Comparison of ENCODE assay signal across 22 mouse cellular contexts in the genomic region with DNA sequence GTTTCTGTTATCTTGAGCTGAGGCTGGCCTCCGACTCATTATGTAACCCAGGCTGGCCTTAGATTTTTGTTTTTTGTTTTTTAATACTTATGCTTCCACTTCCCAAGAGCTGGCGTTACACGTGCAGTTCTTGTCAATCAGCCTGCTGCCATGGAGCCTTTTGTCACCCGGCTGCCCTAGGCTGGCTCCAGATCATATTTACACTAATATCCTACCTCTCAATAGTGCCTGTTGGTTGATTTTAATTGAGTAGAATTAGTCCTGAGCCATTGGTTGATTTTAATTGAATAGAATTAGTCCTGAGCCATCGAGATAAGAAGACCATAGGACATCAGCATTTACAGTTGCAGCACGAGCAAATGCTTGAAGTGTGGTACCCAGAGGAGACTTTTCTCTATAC.
DNase-seq lines count a peak whose midpoint lies in the region; ATAC-seq lines count a peak whose summit lies in the region.
"Had no signal": no experiment of that assay in that cellular context is flagged by ENCODE, and none has a peak within 500 bp of the region (broad histone marks: within the 10 kb centered on the region; RNA-seq: fewer than 3 reads in every experiment).

No protein-coding gene starts in this region.

- no peak overlapping the region for H3K27ac ChIP-seq in midbrain, embryonic 16.5 days (ENCODE audit: low read length)
- H3K27ac ChIP-seq in midbrain, embryonic 11.5 days (ENCODE audit: low read depth, low read length) = no peak overlapping the region
- no peak overlapping the region for H3K27ac ChIP-seq in neural tube, embryonic 14.5 days (ENCODE audit: low read depth, low read length)
- H3K27ac ChIP-seq in heart, embryonic 10.5 days = no peak overlapping the region
- H3K27ac ChIP-seq: forebrain, embryonic 12.5 days; forebrain, embryonic 15.5 days; heart, embryonic 13.5 days had no signal

- DNase-seq in cerebellum, adult 9-11 months = peak; percentile 39
- DNase-seq in cerebellum, adult 11-12 months = no peak
- DNase-seq in midbrain, embryonic 11.5 days (ENCODE audit: low spot score, missing footprints) = no peak
- peak; percentile 35 for DNase-seq in retina, embryonic 14.5 days (ENCODE audit: low spot score)
- no peak for DNase-seq in kidney, postnatal 36 days
- no peak for DNase-seq in heart, embryonic 10.5 days (ENCODE audit: low spot score)
- DNase-seq: adrenal gland, adult 2 months; adrenal gland, postnatal 14 days; gastrocnemius, postnatal 25 days; heart, adult 18-20 months; heart, postnatal 14 days; heart, postnatal 4 days had no signal

- no peak overlapping the region for H3K4me3 ChIP-seq in midbrain, embryonic 16.5 days (ENCODE audit: low read depth, low read length)
- H3K4me3 ChIP-seq in midbrain, embryonic 11.5 days (ENCODE audit: low read depth, low read length) = no peak overlapping the region
- no peak overlapping the region for H3K4me3 ChIP-seq in neural tube, embryonic 14.5 days (ENCODE audit: low read depth, low read length)
- no peak overlapping the region for H3K4me3 ChIP-seq in heart, embryonic 10.5 days
- H3K4me3 ChIP-seq: embryonic facial prominence, embryonic 13.5 days; erythroblast, embryonic 14.5 days; forebrain, embryonic 12.5 days; forebrain, embryonic 15.5 days; heart, embryonic 13.5 days; hindbrain, embryonic 12.5 days had no signal

- H3K27me3 ChIP-seq in midbrain, embryonic 16.5 days (ENCODE audit: control insufficient read depth, insufficient read depth, low read depth, low read length) = no peaks in the 10 kb centered on the region
- peaks cover 3% of the 10 kb centered on the region; the same call in 1 of the 2 replicates for H3K27me3 ChIP-seq in midbrain, embryonic 11.5 days (ENCODE audit: control insufficient read depth, insufficient read depth, low read length)
- H3K27me3 ChIP-seq in neural tube, embryonic 14.5 days (ENCODE audit: control insufficient read depth, insufficient read depth, low read length) = no peaks in the 10 kb centered on the region
- H3K27me3 ChIP-seq in heart, embryonic 10.5 days (ENCODE audit: insufficient read depth, poor library complexity, severe bottlenecking) = no peaks in the 10 kb centered on the region
- H3K27me3 ChIP-seq: embryonic facial prominence, embryonic 13.5 days; forebrain, embryonic 15.5 days; heart, embryonic 13.5 days; hindbrain, embryonic 12.5 days had no signal

- peaks cover 6% of the 10 kb centered on the region; the same call in 1 of the 2 replicates for H3K4me1 ChIP-seq in midbrain, embryonic 16.5 days (ENCODE audit: control insufficient read depth, insufficient read depth, low read length)
- H3K4me1 ChIP-seq in midbrain, embryonic 11.5 days (ENCODE audit: control insufficient read depth, insufficient read depth, low read length) = no peaks in the 10 kb centered on the region
- H3K4me1 ChIP-seq in neural tube, embryonic 14.5 days (ENCODE audit: control insufficient read depth, insufficient read depth, low read length) = peaks cover 5% of the 10 kb centered on the region; the same call in 1 of the 2 replicates
- peaks cover 6% of the 10 kb centered on the region; the same call in 1 of the 2 replicates for H3K4me1 ChIP-seq in heart, embryonic 10.5 days

- no peak overlapping the region for H3K9ac ChIP-seq in midbrain, embryonic 16.5 days (ENCODE audit: low read depth, low read length)
- H3K9ac ChIP-seq in midbrain, embryonic 11.5 days (ENCODE audit: low read length) = no peak overlapping the region
- no peak overlapping the region for H3K9ac ChIP-seq in neural tube, embryonic 14.5 days (replicated peaks; ENCODE audit: low read depth, low read length)
- H3K9ac ChIP-seq: embryonic facial prominence, embryonic 13.5 days; forebrain, embryonic 12.5 days; forebrain, embryonic 15.5 days; heart, embryonic 13.5 days; hindbrain, embryonic 12.5 days had no signal

- WGBS in midbrain, embryonic 16.5 days = 60% methylated on average over 6 of the region's 6 CpGs
- 81% methylated on average over 6 of the region's 6 CpGs for WGBS in midbrain, embryonic 11.5 days
- WGBS in neural tube, embryonic 14.5 days = 72% methylated on average over 6 of the region's 6 CpGs
- WGBS in heart, embryonic 10.5 days = 78% methylated on average over 6 of the region's 6 CpGs

- ATAC-seq in midbrain, embryonic 16.5 days = peak; percentile 32; the same call in 1 of the 2 replicates
- ATAC-seq in midbrain, embryonic 11.5 days (ENCODE audit: low FRiP score) = no peak
- peak; percentile 44; the same call in 1 of the 2 replicates for ATAC-seq in neural tube, embryonic 14.5 days (ENCODE audit: low read depth)
- ATAC-seq: CD4-positive, CD25-positive, alpha-beta regulatory T cell, adult 4 months; forebrain, embryonic 15.5 days; hindbrain, embryonic 16.5 days had no signal

- no peak overlapping the region for H3K4me2 ChIP-seq in midbrain, embryonic 16.5 days (ENCODE audit: low read length)
- H3K4me2 ChIP-seq in midbrain, embryonic 11.5 days = no peak overlapping the region
- no peak overlapping the region for H3K4me2 ChIP-seq in neural tube, embryonic 14.5 days (ENCODE audit: low read depth, low read length)
- H3K4me2 ChIP-seq: embryonic facial prominence, embryonic 13.5 days; forebrain, embryonic 12.5 days; forebrain, embryonic 15.5 days; heart, embryonic 13.5 days; hindbrain, embryonic 12.5 days had no signal

- H3K9me3 ChIP-seq in midbrain, embryonic 16.5 days (replicated peaks; ENCODE audit: control insufficient read depth, low read length, poor library complexity, severe bottlenecking) = no peaks in the 10 kb centered on the region
- H3K9me3 ChIP-seq in midbrain, embryonic 11.5 days (ENCODE audit: control insufficient read depth, low read length) = no peaks in the 10 kb centered on the region; the same call in 1 of the 2 replicates
- H3K9me3 ChIP-seq in neural tube, embryonic 14.5 days (ENCODE audit: control insufficient read depth, low read length) = no peaks in the 10 kb centered on the region
- H3K9me3 ChIP-seq in heart, embryonic 10.5 days = no peaks in the 10 kb centered on the region
- H3K9me3 ChIP-seq: embryonic facial prominence, embryonic 13.5 days; forebrain, embryonic 12.5 days; forebrain, embryonic 15.5 days; hindbrain, embryonic 12.5 days had no signal

- no peaks in the 10 kb centered on the region for H3K36me3 ChIP-seq in midbrain, embryonic 16.5 days (ENCODE audit: control insufficient read depth, insufficient read depth, low read length)
- H3K36me3 ChIP-seq in midbrain, embryonic 11.5 days (ENCODE audit: control insufficient read depth, insufficient read depth, low read length) = no peaks in the 10 kb centered on the region
- H3K36me3 ChIP-seq in neural tube, embryonic 14.5 days (ENCODE audit: control insufficient read depth, insufficient read depth, low read length) = no peaks in the 10 kb centered on the region
- H3K36me3 ChIP-seq in heart, embryonic 10.5 days = peaks cover 7% of the 10 kb centered on the region; the same call in 1 of the 2 replicates
- H3K36me3 ChIP-seq: embryonic facial prominence, embryonic 13.5 days; forebrain, embryonic 12.5 days; forebrain, embryonic 15.5 days; hindbrain, embryonic 12.5 days had no signal

Comparison
In these comparisons a context has a peak if more than half of its experiments do, and no peak if none do; other contexts are left out.
1. DNase-seq: peak in cerebellum, adult 9-11 months (single experiment) and retina, embryonic 14.5 days (single experiment); none in cerebellum, adult 11-12 months (single experiment), midbrain, embryonic 11.5 days (single experiment), kidney, postnatal 36 days (0 of 2) and heart, embryonic 10.5 days (single experiment).